Mouse (Mus musculus): Measurements from ENCODE around the gene Iqub.
A peak's percentile ranks its signal among the peaks of the same experiment; 100 is the strongest.

Iqub gene

DNA sequence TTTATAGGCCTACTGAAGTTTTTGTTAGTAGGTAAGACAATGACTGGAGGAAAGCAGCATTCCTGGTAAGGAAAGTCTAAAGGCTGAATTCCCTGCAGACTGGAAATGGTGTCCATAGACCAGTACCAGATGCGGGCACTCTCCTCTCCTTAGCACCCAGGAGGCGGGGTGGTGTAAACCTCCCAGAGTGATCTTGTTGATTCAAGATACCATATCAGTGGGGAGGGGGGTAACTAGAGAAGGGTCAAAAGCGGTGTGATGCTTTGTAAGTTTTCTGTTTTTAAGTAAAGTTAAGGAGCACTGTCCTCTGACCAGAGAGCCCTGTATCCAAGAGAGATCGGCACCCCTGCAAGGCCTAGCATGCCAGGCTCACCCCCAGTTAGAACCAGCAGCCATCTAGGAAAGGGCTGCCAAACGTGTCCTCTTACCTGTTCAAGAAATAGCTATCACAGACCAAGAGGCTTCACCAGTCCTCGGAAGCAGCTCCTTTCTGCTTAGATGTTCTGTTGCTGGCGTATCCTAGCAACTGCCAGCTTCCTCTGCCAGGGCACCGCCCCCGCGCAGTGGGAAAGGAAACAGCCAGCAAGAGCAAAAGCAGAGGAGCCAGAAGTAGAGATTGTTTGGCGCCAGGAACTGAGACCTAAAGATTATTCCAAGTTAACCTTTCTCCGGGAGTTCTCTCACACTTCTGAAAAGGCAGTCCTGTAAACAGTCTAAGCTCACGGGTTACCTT is at the start of gene Iqub:
Iqub (minus strand) TSS at position 516 of the 733 bp plus-strand sequence.
- DNase-seq: peak; percentile 70 to 77

DNA sequence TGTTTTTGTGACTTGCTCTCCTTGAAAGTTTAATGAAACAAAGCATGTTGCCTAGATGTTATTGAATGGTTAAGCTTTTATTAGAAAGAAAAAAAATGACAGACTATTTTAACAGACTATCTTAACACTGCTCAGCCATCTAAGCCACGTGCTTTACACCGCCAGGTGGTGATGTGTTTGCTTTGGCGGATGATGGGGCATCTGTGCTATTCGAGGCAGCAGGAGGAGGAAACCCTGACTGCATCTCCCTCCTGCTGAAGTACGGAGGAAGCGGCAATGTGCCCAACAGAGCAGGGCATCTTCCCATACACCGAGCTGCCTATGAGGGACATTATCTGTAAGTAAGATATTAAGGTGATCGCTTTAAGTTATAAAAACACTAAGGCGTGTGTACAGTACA is 49.2 kb upstream of the Iqub start:
- peak in 1 of 2 experiments; percentile 27 for DNase-seq

- no peak for DNase-seq
Measured at GRCm38 (mm10) chr6:24555488-24555887, 40.6 kb upstream of the Iqub start.

DNA sequence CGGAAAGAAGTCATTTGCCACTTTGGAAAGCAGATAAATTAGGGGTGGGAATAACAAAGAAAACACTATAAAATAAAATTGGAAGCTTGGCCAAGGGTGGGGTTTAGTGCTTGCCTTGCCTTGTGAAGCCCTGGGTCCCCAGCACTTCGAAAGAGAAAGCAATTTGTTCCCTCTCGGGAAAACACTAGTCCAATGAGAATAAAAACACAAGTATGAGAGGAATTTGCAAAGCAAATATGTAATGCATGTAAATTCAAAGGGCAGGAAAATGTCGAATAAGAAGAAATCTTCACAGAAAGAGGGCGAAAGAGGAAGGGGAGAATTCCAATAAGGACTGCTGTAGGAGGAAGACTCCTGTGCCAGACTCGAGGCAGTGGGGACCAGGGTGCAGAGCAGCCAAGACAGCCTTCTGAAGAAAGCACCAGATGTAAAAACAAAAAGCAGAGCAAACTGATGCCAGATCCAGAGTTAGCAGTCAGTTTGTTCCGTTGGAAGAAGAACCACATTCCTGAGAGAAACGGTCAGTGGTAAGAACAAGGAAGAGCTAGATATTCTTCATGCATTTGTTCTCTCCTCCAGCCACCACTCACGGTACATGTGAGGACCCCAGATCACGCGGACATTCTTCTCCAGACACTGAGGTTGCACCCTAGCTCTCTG is 39.7 kb upstream of the Iqub start:
- no peak for DNase-seq

- no peak for DNase-seq
Measured at GRCm38 (mm10) chr6:24552046-24552445, 37.2 kb upstream of the Iqub start.

GRCm38 (mm10) chr6:24549801-24550200 is 34.9 kb upstream of the Iqub start:
- DNase-seq: no peak

DNA sequence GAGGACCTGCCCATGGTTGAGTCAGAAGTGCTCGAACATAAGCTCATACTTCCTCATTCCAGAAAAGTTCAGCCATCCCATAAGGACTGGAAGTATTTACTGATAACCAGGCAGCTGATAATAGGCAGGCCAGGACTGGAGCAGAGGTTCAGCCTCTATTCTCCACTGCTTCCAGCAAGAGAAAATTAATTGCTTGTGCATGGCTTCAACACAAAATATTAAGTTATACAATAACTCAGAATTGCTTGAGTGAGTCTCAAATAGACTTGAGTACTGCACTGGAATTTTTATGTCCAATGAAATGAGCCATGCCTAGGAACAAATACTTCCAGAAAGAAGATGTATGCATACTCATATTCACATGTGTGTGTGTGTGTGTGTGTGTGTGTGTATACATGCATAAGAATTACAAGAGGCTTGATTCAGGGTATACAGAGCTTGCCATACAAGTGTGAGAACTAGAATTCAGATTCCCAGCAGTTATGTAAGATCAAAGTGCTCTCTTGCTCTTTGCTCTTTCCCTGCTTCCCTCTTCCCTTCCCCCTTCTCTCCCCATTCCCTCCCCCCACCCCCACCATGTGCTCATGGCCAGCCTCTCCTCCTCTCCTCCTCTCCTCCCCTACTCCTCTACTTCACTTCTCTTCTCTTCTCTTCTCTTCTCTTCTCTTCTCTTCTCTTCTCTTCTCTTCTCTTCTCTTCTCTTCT is 32.0 kb upstream of the Iqub start:
- no peak for DNase-seq

GRCm38 (mm10) chr6:24543119-24543591 is 28.3 kb upstream of the Iqub start:
- DNase-seq: no peak

DNA sequence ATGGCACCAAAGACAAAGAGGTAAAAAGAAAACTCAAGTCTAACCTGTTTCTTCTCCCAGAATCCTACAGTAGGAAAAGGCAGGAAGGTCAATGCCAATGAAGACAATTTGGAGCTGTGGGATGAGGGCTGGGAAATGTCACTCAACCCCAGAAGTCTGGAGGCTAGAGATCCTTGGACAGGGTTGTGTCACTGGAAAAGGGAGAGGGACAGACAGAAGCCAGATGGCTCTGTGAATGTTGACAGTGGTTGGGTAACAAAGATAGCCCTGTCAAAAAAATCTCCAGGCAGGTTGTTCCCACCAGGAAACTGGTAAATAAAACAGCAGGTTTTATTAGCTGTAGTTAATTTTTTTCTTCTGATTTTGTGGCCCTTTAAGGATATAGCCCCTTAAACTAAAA is 27.5 kb upstream of the Iqub start:
- no peak for DNase-seq

DNA sequence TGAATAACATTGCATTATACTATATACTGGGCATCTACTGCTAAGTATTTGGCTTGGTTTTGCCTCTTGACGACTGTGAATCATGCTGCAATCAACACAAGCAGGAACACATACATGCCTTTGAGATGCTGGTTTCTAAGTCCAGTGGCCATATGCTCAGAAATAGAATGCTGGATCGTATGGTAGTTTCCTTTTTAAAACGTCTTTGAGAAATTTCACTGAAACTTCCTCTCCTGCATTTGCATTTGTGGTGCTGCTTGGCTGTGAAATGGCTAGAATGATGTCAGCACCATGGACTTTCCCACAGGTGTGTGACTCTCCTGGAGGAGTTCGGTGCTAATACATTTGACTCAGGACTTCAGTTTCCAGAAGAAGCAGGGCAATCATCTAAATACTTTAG is 25.2 kb upstream of the Iqub start:
- DNase-seq: no peak

DNA sequence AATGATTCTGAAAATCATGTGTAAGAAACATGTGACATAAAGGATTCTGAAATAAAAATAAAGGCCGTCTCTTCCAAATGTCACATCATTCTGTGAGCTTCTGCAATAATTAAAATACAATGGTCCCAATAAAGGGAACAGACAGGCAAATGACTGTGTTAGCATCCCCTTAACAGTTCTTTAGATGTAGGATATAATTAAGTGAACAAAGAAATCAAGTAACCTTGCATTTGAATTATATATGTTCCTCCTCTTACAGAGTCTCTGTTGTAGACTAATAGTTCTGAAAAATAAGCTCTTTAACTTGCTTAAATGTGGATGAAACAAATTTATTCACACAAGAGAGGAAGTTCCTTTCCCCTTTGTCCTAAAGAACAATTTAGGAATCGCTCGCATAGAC is 23.6 kb upstream of the Iqub start:
- no peak for DNase-seq

DNA sequence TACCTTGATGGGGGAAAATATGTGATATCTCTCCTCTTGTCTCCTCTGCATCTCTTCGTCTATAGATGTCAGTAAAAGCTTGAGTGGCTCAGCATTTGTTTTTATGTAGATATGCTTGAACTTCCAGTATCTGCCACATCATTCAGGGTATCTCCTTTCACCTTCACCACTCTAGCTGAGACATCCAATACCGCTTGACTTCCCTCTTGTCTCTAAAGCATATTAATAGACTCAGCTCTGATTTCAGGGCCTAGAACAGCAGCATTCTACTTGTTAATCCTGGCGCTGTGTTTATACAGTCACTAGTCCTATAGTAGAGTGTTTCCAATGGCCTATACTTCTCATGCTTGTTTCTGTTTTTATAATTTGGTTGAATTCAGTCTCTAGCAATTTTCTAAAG is 17.9 kb upstream of the Iqub start:
- DNase-seq: no peak

- DNase-seq: peak; percentile 22 to 51
Measured at GRCm38 (mm10) chr6:24530711-24531420, 16.0 kb upstream of the Iqub start.

GRCm38 (mm10) chr6:24530166-24530565 is 15.3 kb upstream of the Iqub start:
- peak; percentile 42 to 61 for DNase-seq

GRCm38 (mm10) chr6:24528064-24528243 is 13.1 kb upstream of the Iqub start, which contains the start of gene Asb15:
Gene Asb15, plus strand, starts transcription at chr6:24528144.
- no peak for DNase-seq

- peak; percentile 92 to 96 for DNase-seq
Measured at GRCm38 (mm10) chr6:24527155-24528063, 12.5 kb upstream of the Iqub start, which contains the start of gene Ndufa5. Gene Ndufa5, minus strand, starts transcription at chr6:24528013.

DNA sequence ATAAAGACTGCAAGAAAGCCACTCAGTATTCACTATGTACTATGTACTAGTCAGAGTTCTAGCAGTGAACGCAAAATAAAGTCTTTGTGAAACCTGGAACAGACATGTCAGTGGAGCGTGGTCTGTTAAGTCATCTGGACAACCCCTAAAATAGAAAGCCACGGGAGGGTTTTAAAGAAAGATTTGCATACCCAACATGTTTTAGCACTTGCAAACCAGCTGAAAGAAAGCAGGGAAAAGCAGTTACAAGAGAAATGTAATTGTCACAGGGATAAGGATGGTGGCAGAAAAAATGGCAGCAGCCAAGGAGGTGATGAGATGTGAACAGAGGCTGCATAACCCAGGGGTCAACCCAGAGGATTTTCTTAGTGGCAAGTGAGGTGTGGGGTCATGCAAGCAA is 10.8 kb upstream of the Iqub start:
- no peak for DNase-seq

- DNase-seq: no peak
Measured at GRCm38 (mm10) chr6:24516197-24516596, 1.3 kb upstream of the Iqub start.

GRCm38 (mm10) chr6:24504141-24504540 is 10.7 kb downstream of the Iqub start:
- DNase-seq: no peak

- no peak for DNase-seq
Measured at GRCm38 (mm10) chr6:24490341-24490740, 24.5 kb downstream of the Iqub start.

- no peak for DNase-seq
Measured at GRCm38 (mm10) chr6:24486530-24486929, 28.3 kb downstream of the Iqub start.

DNA sequence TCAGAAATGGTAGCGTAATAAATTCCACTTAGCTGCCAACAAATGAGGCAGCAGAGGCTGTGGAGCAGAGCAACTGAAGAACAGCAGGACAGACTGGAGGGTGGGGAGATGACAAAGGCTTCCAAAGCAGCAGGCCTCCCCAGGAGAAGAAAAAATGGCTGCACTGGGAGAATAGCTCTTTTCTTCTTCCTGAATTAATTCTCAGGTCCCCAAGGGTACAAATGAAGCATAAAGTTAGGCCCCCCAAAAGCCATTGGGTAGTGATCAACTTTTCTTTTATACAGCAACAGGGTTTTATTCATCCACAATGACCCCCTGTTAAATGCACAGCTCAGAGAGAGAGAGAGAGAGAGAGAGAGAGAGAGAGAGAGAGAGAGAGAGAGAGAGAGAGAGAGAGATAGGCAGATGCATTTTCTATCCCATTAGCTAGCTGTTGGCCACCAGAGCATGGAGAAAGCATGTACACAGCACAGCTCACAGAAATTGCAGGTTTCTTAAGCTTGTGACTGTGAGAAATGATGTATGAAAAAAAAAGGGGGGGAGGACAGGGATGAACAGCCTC is 44.2 kb downstream of the Iqub start:
- no peak for DNase-seq
